Mouse (Mus musculus): Measurements from ENCODE around the gene Tmem171.

DNA sequence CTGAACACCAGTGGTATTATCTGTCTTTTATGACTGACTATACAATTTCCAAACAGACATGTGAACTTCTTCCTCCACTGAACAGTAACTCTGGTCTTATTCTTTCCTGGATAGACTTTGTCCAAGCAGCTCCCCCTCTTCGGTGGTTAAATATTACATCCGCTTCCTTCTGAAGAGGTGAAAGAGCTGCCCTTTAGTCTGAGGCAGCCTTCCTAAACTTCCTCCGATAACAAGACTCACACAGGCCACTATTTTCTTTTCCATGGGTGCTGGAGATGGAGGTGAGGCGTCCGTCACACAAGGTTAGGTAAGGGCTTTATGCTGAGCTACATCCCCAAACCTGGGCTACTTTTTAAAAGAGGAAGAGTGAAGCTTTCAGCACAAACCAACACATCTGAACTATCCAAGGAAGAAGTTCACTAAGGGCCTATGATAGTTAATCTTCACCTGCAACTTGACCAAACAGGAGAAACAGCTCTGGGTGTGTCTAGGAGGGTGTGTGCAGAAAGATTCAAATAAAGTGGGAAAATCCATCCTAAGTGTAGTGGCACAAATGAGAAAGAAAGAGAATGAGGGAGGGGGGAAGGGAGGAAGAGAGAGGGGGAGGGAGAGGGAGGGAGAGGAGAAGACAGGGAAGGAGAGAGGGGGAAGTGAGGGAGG, 56.0 kb downstream of the Tmem171 start:
- no peak for TF ChIP-seq POLR2A (IDR thresholded peaks at IDR 0.05; ENCODE audit: extremely low read depth, insufficient read depth, low read length)
- no peak for TF ChIP-seq CTCF (IDR thresholded peaks at IDR 0.05; ENCODE audit: extremely low read depth, insufficient read depth, low read length)

Measured in cortical plate, adult 2 months (tissue).